Mouse (Mus musculus): ENCODE measurements around the gene A530032D15Rik. TPM values are rescaled to one million over a fixed set of nuclear protein-coding genes. Genes with fewer than 3 reads are reported as not detected.
A peak's percentile ranks its signal among the peaks of the same experiment; 100 is the strongest.
"Not testable (repeated sequence)": the region's sequence is repeated elsewhere in the genome, so short reads cannot be mapped to it uniquely, and the experiment has no call there.

The A530032D15Rik gene
- total RNA-seq (2021): not detected
- long read RNA-seq: 0 reads

- DNase-seq (ENCODE audit: low spot score in 2 of 2): not testable (repeated sequence)
Observed at GRCm38 (mm10) chr1:85109753-85110152, at the start of gene A530032D15Rik. Gene A530032D15Rik (minus strand): TSS chr1:85109853.

- DNase-seq (ENCODE audit: low spot score in 2 of 2): not testable (repeated sequence)
Observed at GRCm38 (mm10) chr1:85155151-85155550, 45.5 kb upstream of the A530032D15Rik start.

GRCm38 (mm10) chr1:85133671-85134070 lies 24.0 kb upstream of the A530032D15Rik start:
- DNase-seq (ENCODE audit: low spot score in 2 of 2): not testable (repeated sequence)

GRCm38 (mm10) chr1:85121841-85122240 lies 12.2 kb upstream of the A530032D15Rik start:
- not testable (repeated sequence) for DNase-seq (ENCODE audit: low spot score in 2 of 2)

GRCm38 (mm10) chr1:85118341-85118740 lies 8.7 kb upstream of the A530032D15Rik start:
- not testable (repeated sequence) for DNase-seq (ENCODE audit: low spot score in 2 of 2)

GRCm38 (mm10) chr1:85117537-85117936 lies 7.9 kb upstream of the A530032D15Rik start:
- not testable (repeated sequence) for DNase-seq (ENCODE audit: low spot score in 2 of 2)

GRCm38 (mm10) chr1:85114666-85115402 lies 5.2 kb upstream of the A530032D15Rik start:
- DNase-seq (ENCODE audit: low spot score in 2 of 2): peak in 1 of 2 experiments; percentile 79

- not testable (repeated sequence) for DNase-seq (ENCODE audit: low spot score in 2 of 2)
Observed at GRCm38 (mm10) chr1:85114078-85114477, 4.4 kb upstream of the A530032D15Rik start.

- not testable (repeated sequence) for DNase-seq (ENCODE audit: low spot score in 2 of 2)
Observed at GRCm38 (mm10) chr1:85112889-85113288, 3.2 kb upstream of the A530032D15Rik start.

- DNase-seq (ENCODE audit: low spot score in 2 of 2): not testable (repeated sequence)
Observed at GRCm38 (mm10) chr1:85112266-85112665, 2.6 kb upstream of the A530032D15Rik start.

GRCm38 (mm10) chr1:85111572-85111971 lies 1.9 kb upstream of the A530032D15Rik start:
- not testable (repeated sequence) for DNase-seq (ENCODE audit: low spot score in 2 of 2)

- not testable (repeated sequence) for DNase-seq (ENCODE audit: low spot score in 2 of 2)
Observed at GRCm38 (mm10) chr1:85110876-85111275, 1.2 kb upstream of the A530032D15Rik start.

GRCm38 (mm10) chr1:85106013-85106412 lies 3.6 kb downstream of the A530032D15Rik start:
- not testable (repeated sequence) for DNase-seq (ENCODE audit: low spot score in 2 of 2)

- not testable (repeated sequence) for DNase-seq (ENCODE audit: low spot score in 2 of 2)
Observed at GRCm38 (mm10) chr1:85105336-85105735, 4.3 kb downstream of the A530032D15Rik start.

- DNase-seq (ENCODE audit: low spot score in 2 of 2): not testable (repeated sequence)
Observed at GRCm38 (mm10) chr1:85101754-85102153, 7.9 kb downstream of the A530032D15Rik start.

- DNase-seq (ENCODE audit: low spot score in 2 of 2): not testable (repeated sequence)
Observed at GRCm38 (mm10) chr1:85099864-85100263, 9.8 kb downstream of the A530032D15Rik start, which contains the start of gene Gm10553. Gene Gm10553 (plus strand): TSS chr1:85100164.

GRCm38 (mm10) chr1:85099081-85099480 lies 10.6 kb downstream of the A530032D15Rik start:
- DNase-seq (ENCODE audit: low spot score in 2 of 2): not testable (repeated sequence)

GRCm38 (mm10) chr1:85093011-85093572 lies 16.6 kb downstream of the A530032D15Rik start:
- not testable (repeated sequence) for DNase-seq (ENCODE audit: low spot score in 2 of 2)

- not testable (repeated sequence) for DNase-seq (ENCODE audit: low spot score in 2 of 2)
Observed at GRCm38 (mm10) chr1:85092169-85092568, 17.5 kb downstream of the A530032D15Rik start.

- not testable (repeated sequence) for DNase-seq (ENCODE audit: low spot score in 2 of 2)
Observed at GRCm38 (mm10) chr1:85086211-85086610, 23.4 kb downstream of the A530032D15Rik start.

- not testable (repeated sequence) for DNase-seq (ENCODE audit: low spot score in 2 of 2)
Observed at GRCm38 (mm10) chr1:85084803-85085202, 24.9 kb downstream of the A530032D15Rik start.

- DNase-seq (ENCODE audit: low spot score in 2 of 2): not testable (repeated sequence)
Observed at GRCm38 (mm10) chr1:85073099-85073498, 36.6 kb downstream of the A530032D15Rik start.
